Mouse (Mus musculus) thymus, postnatal 4 days (tissue): ENCODE results near the gene Arfip1.
A peak's percentile ranks its signal among the peaks of the same experiment; 100 is the strongest.
"Not testable (repeated sequence)": the region's sequence is repeated elsewhere in the genome, so short reads cannot be mapped to it uniquely, and the experiment has no call there.

Experiments used
- DNase-seq: peaks from one replicate; pipeline ENCODE4 v3.0.0; 2021

Gene Arfip1

GRCm38 (mm10) chr3:84569587-84569986 lies 12.8 kb downstream of the Arfip1 start:
- no peak for DNase-seq

GRCm38 (mm10) chr3:84568540-84568939 lies 13.9 kb downstream of the Arfip1 start:
- DNase-seq = no peak

- DNase-seq = no peak
These were observed 19.0 kb downstream of the Arfip1 start for GRCm38 (mm10) chr3:84563415-84563814.

- not testable (repeated sequence) for DNase-seq
These were observed 19.5 kb downstream of the Arfip1 start for GRCm38 (mm10) chr3:84562911-84563310.

GRCm38 (mm10) chr3:84558301-84558700 lies 24.1 kb downstream of the Arfip1 start:
- DNase-seq = no peak

- no peak for DNase-seq
These were observed 26.6 kb downstream of the Arfip1 start for GRCm38 (mm10) chr3:84555780-84556179.

GRCm38 (mm10) chr3:84547177-84547576 lies 35.2 kb downstream of the Arfip1 start:
- peak; percentile 34 for DNase-seq

- DNase-seq = peak; percentile 81
These were observed 40.0 kb downstream of the Arfip1 start for GRCm38 (mm10) chr3:84542450-84542849.

- no peak for DNase-seq
These were observed 40.5 kb downstream of the Arfip1 start for GRCm38 (mm10) chr3:84541881-84542280.

- no peak for DNase-seq
These were observed 41.8 kb downstream of the Arfip1 start for GRCm38 (mm10) chr3:84540640-84541039.

- DNase-seq = no peak
These were observed 45.4 kb downstream of the Arfip1 start for GRCm38 (mm10) chr3:84536987-84537386.

GRCm38 (mm10) chr3:84533227-84533626 lies 49.2 kb downstream of the Arfip1 start:
- DNase-seq = no peak

GRCm38 (mm10) chr3:84529021-84529420 lies 53.4 kb downstream of the Arfip1 start:
- no peak for DNase-seq

- DNase-seq = no peak
These were observed 57.5 kb downstream of the Arfip1 start for GRCm38 (mm10) chr3:84524952-84525351.

- no peak for DNase-seq
These were observed 66.3 kb downstream of the Arfip1 start for GRCm38 (mm10) chr3:84516163-84516562.

GRCm38 (mm10) chr3:84512774-84513515 lies 69.5 kb downstream of the Arfip1 start:
- no peak for DNase-seq

- DNase-seq = no peak
These were observed 77.2 kb downstream of the Arfip1 start for GRCm38 (mm10) chr3:84505193-84505592.

- DNase-seq = no peak
These were observed 78.1 kb downstream of the Arfip1 start for GRCm38 (mm10) chr3:84504291-84504690.

GRCm38 (mm10) chr3:84502101-84502500 lies 80.3 kb downstream of the Arfip1 start:
- no peak for DNase-seq

- no peak for DNase-seq
These were observed 81.9 kb downstream of the Arfip1 start for GRCm38 (mm10) chr3:84500491-84500890.

GRCm38 (mm10) chr3:84497718-84498117 lies 84.7 kb downstream of the Arfip1 start:
- no peak for DNase-seq

- no peak for DNase-seq
These were observed 89.8 kb downstream of the Arfip1 start for GRCm38 (mm10) chr3:84492657-84493056.

GRCm38 (mm10) chr3:84492148-84492547 lies 90.3 kb downstream of the Arfip1 start:
- no peak for DNase-seq

- DNase-seq = no peak
These were observed 93.7 kb downstream of the Arfip1 start for GRCm38 (mm10) chr3:84488716-84489115.

- no peak for DNase-seq
These were observed 97.5 kb downstream of the Arfip1 start for GRCm38 (mm10) chr3:84484891-84485290.
